ENCODE assay signal across 16 mouse cellular contexts in genomic region chr5:137615347-137615746, GRCm38 (mm10). TPM values are rescaled to one million over a fixed set of nuclear protein-coding genes. Genes with fewer than 3 reads are reported as not detected.
"Had no signal": no experiment of that assay in that cellular context is flagged by ENCODE, and none has a peak within 500 bp of the region (broad histone marks: within the 10 kb centered on the region; RNA-seq: fewer than 3 reads in every experiment).

No protein-coding gene starts in this region.

- H3K27me3 ChIP-seq: lung, embryonic 15.5 days; midbrain, embryonic 13.5 days; midbrain, embryonic 15.5 days; neural tube, embryonic 12.5 days; stomach, embryonic 15.5 days had no signal

- H3K4me3 ChIP-seq: lung, embryonic 15.5 days; megakaryocyte, embryonic 14.5 days; midbrain, embryonic 13.5 days; midbrain, embryonic 15.5 days; neural tube, embryonic 12.5 days; stomach, embryonic 15.5 days had no signal

- DNase-seq: lung, adult 2 months; lung, postnatal 10 days; lung, postnatal 36 days; right cerebral cortex, postnatal 14 days; thymus, adult 18-20 months; thymus, postnatal 14 days; thymus, postnatal 36 days had no signal

- H3K36me3 ChIP-seq: lung, embryonic 15.5 days; midbrain, embryonic 13.5 days; midbrain, embryonic 15.5 days; neural tube, embryonic 12.5 days; stomach, embryonic 15.5 days had no signal

- H3K27ac ChIP-seq: liver, embryonic 14.5 days; lung, embryonic 15.5 days; macrophage; midbrain, embryonic 13.5 days; midbrain, embryonic 15.5 days; neural tube, embryonic 12.5 days; stomach, embryonic 15.5 days had no signal

- H3K4me2 ChIP-seq: lung, embryonic 15.5 days; midbrain, embryonic 11.5 days; midbrain, embryonic 13.5 days; midbrain, embryonic 15.5 days; neural tube, embryonic 12.5 days; stomach, embryonic 15.5 days had no signal

- ATAC-seq: midbrain, embryonic 13.5 days; midbrain, embryonic 15.5 days had no signal

- H3K9ac ChIP-seq: liver, embryonic 14.5 days; lung, embryonic 15.5 days; midbrain, embryonic 13.5 days; midbrain, embryonic 15.5 days; neural tube, embryonic 12.5 days; stomach, embryonic 15.5 days had no signal

- H3K9me3 ChIP-seq: lung, embryonic 15.5 days; megakaryocyte, embryonic 14.5 days; midbrain, embryonic 13.5 days; midbrain, embryonic 15.5 days; neural tube, embryonic 12.5 days; stomach, embryonic 15.5 days had no signal

RNA-seq across cellular contexts. Expression of gene Fbxo24, which starts 13.5 kb away (rescaled TPM):
- polyA plus RNA-seq: macrophage had no signal
